Mouse (Mus musculus): ENCODE results near the gene Snrpg.
A peak's percentile ranks its signal among the peaks of the same experiment; 100 is the strongest.
"Not testable (repeated sequence)": the region's sequence is repeated elsewhere in the genome, so short reads cannot be mapped to it uniquely, and the experiment has no call there.

Snrpg gene

GRCm38 (mm10) chr6:86370764-86371339 lies at the start of gene Snrpg:
TSS of gene Snrpg (plus strand) at chr6:86371304.
- no peak for DNase-seq (ENCODE audit: low read depth, low spot score)

DNA sequence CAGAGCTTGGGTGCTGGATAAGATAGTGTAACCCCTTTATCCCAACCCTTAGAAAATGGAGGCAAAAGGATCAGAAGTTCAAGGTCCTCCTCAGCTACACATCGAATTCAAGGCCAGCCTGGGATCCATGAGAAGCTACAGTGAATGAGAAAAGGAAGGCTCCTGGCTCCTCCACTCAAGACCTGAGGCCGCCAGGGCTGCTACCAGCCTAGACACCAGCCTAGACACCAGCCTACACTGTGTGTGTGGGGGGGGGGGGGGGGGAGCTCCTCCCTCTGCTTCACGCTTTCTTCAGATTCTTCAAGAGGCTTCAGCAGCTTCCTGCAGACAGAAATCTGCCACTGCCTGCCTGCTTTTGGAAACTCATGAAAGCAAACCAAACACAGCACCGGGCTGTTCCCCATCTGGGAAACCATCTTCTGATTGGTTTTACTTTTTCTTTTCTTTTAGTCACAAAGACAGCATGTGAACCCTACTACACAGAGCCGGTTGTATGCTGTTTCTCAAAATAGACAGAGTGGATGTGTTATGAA lies 49.0 kb upstream of the Snrpg start:
- DNase-seq (ENCODE audit: low read depth, low spot score): no peak

- DNase-seq (ENCODE audit: low read depth, low spot score): no peak
Observed at GRCm38 (mm10) chr6:86322991-86323390, 48.1 kb upstream of the Snrpg start.

DNA sequence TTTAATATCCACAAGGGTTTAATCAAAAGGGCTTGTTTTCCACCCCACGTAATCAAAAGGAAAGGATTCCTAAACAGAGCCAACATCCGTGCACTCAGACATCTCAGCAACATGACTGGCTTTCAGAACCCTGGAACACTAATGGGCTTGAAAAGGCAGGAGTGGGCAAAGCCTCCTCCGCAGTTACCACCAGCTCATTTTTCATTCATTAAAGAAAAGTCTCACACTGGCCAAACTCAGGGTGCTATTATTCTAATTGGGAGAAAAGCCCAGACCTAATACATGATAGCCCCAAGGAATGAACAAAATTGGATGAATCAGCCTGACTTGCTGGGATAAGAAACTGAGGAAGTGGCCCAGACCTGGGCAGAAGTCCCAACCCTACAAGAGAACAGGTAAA lies 46.7 kb upstream of the Snrpg start:
- DNase-seq (ENCODE audit: low read depth, low spot score): no peak

DNA sequence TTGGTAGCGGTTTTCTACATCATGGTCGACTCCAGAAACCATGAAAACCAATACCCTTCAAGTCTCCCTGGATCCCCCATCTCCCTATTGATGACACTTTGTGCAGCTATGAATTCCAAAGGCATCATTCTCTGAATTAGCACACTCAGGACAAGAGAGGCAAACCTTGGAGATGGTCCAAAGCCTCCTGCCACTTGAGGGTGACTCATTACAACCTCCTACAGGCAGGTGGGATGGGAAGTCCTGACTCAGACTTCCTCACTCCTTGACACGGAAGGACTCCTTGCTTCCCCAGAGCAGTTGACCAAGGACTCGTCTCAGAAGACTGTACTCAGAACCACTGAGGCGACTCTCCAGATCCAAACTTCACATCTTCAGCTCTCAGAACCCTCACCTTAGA lies 45.5 kb upstream of the Snrpg start:
- no peak for DNase-seq (ENCODE audit: low read depth, low spot score)

GRCm38 (mm10) chr6:86326866-86327265 lies 44.2 kb upstream of the Snrpg start:
- DNase-seq (ENCODE audit: low read depth, low spot score): no peak

- no peak for DNase-seq (ENCODE audit: low read depth, low spot score)
Observed at GRCm38 (mm10) chr6:86328369-86328768, 42.7 kb upstream of the Snrpg start.

- no peak for DNase-seq (ENCODE audit: low read depth, low spot score)
Observed at GRCm38 (mm10) chr6:86329943-86330342, 41.2 kb upstream of the Snrpg start.

DNA sequence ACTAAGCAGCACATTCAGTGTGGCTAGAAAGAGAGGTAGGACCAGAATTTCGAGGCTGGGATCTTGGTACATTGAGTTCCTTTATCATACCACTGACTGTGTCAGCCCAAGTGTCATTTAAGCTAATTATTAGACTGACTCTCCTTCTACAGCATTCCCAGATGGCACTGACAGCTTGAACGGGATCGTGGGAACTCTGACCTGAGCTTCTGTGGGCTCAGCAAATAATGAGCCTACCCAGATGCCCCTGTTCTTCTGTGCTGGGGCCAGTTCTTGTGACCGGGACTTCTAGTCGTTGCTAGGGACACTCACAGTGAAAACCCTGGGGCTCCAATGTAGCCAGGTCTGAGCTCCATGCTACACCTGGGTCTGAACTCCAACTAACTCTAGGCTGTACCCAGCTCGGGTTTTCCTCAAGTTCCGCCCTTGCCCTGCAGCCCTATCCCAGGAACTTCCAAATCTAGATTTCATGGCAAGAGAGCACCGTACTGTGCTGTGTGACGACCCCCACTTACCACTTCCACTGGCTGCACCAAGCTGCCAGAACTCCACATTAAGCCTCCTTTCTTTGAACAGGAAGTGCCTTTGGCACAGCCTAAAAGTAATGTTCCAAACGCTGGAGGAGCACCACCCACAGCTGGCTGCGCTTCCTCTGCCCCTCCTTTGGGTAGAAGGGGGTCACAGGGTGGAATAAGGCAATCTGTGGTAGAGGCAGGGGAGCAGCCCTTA lies 35.8 kb upstream of the Snrpg start:
- no peak for DNase-seq (ENCODE audit: low read depth, low spot score)

GRCm38 (mm10) chr6:86335860-86336259 lies 35.2 kb upstream of the Snrpg start:
- DNase-seq (ENCODE audit: low read depth, low spot score): no peak

GRCm38 (mm10) chr6:86336340-86336739 lies 34.8 kb upstream of the Snrpg start:
- DNase-seq (ENCODE audit: low read depth, low spot score): not testable (repeated sequence)

GRCm38 (mm10) chr6:86343656-86344055 lies 27.4 kb upstream of the Snrpg start:
- DNase-seq (ENCODE audit: low read depth, low spot score): no peak

GRCm38 (mm10) chr6:86346063-86346462 lies 25.0 kb upstream of the Snrpg start:
- no peak for DNase-seq (ENCODE audit: low read depth, low spot score)

DNA sequence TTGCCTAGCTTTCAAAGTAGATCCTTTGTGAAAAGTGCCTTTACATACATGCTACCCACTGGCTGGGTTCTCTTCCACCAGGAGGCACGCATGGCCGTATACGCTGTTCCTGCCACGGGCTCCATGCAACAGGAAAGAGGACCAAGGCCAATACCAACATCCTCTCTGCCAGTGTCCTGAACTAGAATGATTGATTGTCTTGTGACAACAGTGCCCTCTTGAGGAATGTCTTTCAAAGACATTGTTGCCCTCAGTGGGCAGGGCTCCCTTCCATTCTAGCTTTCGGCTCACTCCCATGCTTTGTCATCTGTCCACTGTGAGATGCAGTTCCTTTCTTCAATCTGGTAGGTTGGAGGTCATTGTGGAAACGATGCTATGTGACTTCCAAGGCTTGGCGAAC lies 21.8 kb upstream of the Snrpg start:
- DNase-seq (ENCODE audit: low read depth, low spot score): no peak

GRCm38 (mm10) chr6:86354948-86355347 lies 16.2 kb upstream of the Snrpg start:
- no peak for DNase-seq (ENCODE audit: low read depth, low spot score)

DNA sequence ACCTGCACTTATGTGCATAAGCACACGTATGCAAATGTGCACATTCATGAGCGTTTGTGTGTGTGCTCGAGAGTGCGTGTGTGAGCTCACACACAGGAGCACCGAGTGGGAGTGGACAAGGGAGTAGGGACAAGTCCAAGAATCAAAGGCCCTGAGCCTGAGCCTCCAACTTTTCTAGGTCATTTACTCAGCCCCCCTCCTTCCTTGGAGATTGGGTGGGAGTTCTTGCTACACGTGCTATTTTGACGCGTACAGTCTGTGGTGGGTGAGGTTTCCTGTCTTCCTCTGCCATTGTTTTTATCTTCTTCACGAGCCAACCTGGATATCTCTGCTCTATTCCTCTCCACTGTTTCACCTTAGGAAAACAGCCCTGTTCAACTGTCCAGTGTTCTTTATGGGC lies 14.1 kb upstream of the Snrpg start:
- no peak for DNase-seq (ENCODE audit: low read depth, low spot score)

DNA sequence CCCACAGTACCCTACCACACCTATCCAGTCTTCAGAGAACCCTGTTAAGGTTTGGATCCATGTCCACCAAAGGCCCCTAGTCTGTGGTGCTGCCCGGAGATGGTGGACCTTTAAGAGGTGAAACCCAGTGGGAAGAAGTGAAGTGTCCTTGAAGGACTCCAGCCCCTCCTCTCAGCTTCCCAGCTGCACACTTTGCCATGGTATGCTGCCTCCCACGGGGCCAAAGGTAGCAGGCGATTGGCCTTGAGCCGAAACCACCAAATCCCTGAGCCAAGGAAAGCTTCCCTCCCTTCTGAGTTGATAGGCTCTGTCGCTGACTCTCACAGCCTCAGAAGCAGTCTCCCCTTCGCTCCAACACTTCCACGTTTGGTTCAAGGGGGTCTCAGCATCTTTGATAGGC lies 10.4 kb upstream of the Snrpg start:
- DNase-seq (ENCODE audit: low read depth, low spot score): no peak

DNA sequence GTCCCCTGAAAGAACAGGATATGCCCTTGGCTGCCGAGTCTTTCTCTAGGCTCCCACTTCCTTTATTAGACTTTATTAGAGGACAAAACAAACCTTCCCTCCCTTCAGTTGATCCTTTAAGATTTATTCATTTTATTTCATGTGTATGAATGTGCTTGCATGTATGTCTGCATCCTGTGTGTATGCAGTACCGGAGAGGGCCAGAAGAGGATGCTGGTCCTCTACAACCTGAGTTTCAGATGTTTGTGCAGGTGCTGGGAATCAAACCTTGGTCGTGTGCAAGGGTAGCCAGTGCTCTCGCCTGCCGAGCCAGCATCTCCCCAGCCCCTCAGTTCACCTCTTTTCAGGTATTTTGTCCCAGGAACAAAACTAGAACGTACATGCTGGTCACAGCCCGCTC lies 9.7 kb upstream of the Snrpg start:
- no peak for DNase-seq (ENCODE audit: low read depth, low spot score)

DNA sequence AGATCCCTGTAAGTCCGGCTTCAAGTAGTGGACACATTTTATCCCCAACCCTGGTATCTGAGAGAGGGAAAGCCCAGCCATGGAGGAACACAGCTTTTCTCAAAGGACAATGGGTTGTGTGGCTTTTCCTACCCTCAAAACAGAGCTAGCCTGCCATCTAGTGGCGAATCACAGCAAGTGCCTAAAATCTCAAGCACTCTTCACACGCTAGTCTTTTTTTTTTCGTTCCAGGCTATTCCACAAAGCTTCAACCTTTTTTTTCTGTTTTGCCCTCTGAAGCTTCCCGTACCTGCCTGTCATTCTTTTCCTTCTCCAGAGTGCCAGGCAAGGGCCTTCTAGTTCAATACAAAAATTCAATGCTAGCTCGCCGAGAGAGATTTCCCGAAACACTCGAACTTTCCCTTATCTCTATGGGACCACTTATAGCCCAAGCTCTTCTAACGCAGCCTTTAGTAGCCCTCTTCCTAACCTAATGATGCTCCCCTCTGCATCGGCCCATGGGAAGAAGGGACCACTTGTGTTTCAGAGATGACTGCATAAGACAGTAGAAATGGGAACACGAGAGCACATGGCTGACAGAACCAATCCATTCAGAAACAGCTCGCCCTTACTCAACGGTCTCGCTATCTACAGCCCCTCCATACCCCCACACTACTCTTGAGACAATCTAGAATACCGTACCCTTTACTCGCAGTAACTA lies 6.5 kb upstream of the Snrpg start:
- DNase-seq (ENCODE audit: low read depth, low spot score): peak; percentile 79

GRCm38 (mm10) chr6:86365371-86366124 lies 5.6 kb upstream of the Snrpg start, which contains the start of gene Fam136a:
TSS of gene Fam136a (plus strand) at chr6:86365646.
- peak; percentile 98 for DNase-seq (ENCODE audit: low read depth, low spot score)

DNA sequence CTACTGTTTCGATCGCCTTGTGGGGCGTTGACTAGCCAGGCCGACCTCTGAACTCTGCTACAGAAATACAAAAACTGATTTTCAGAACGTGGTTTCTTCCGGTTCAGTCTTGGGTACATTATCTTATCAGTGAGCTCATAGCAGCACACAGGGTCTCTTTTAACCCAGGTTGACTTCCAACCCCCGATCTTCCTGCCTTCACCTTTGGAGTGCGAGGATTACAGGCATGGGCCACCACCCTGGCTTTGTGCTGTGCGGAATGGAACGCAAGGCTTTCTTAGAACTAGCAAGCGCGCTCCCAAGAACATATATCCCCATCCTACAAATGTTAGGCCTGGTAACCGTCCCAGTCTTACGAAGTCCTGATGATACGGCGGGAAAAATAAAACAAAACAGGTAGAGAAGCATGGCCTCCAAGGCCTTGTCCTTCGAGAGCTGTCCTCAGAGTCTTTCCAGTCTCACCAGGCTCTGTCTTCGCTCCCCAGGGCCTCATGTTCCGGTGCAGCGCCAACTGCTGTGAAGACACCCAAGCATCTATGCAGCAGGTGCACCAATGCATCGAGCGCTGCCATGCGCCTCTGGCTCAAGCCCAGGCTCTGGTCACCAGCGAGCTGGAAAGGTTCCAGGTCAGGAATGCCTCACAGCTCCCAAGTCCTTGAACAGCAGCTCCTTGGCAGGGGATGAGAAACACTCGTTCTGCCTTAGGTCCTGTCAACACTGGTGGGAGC lies 4.8 kb upstream of the Snrpg start:
- no peak for DNase-seq (ENCODE audit: low read depth, low spot score)
